In the genomic region with DNA sequence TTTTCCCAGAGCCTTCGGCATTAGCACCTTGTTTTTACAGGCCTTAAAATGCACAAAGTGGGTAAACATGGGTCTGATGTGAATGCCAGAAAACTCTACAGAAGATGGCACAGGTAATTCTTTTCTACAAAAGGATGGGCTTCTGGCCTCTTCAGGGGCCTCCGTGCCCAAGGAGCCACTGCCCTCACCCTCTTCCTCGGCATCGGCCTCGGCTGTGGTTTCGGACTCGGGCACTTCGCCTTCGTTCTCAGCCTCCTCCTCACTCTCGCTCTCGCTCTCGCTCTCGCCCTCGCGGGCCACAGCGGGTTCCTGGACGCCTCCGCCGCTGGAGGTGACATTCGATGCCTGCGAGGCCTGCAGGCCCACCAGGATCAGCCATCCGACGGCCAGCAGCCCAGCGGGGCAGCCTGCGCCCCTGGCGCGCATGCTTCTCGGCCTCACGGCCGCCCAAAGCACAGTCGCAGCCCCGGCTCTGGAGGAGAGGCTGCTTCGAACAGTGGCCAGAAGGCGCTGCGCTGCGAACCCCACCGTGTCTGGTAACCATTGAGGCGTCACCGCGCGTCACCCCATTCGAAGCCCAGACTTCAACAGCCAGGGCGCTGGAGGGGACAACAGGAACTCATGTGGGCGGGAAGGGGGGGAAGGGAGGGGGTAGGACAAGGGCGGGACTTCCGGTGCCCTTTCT, we compare ENCODE assay signal across 9 mouse cellular contexts. TPM values are rescaled to one million over a fixed set of nuclear protein-coding genes. Genes with fewer than 3 reads are reported as not detected.
A peak's percentile ranks its signal among the peaks of the same experiment; 100 is the strongest.
DNase-seq lines count a peak whose midpoint lies in the region; ATAC-seq lines count a peak whose summit lies in the region.
"Had no signal": no experiment of that assay in that cellular context is flagged by ENCODE, and none has a peak within 500 bp of the region (broad histone marks: within the 10 kb centered on the region; RNA-seq: fewer than 3 reads in every experiment).

A gene (minus strand): TSS at position 621 of the 685 bp plus-strand sequence.

- ATAC-seq in heart, embryonic 11.5 days (replicated peaks; ENCODE audit: insufficient number of reproducible peaks, low FRiP score, low TSS enrichment) = no peak
- ATAC-seq in forebrain, embryonic 12.5 days (ENCODE audit: low FRiP score) = no peak

- no peaks in the 10 kb centered on the region for H3K9me3 ChIP-seq in heart, embryonic 11.5 days (replicated peaks; ENCODE audit: control insufficient read depth, low read length)
- H3K9me3 ChIP-seq in forebrain, embryonic 12.5 days = no peaks in the 10 kb centered on the region

- H3K27me3 ChIP-seq in heart, embryonic 11.5 days (ENCODE audit: control insufficient read depth, insufficient read depth, low read length) = no peaks in the 10 kb centered on the region
- no peaks in the 10 kb centered on the region for H3K27me3 ChIP-seq in forebrain, embryonic 12.5 days

- WGBS in heart, embryonic 11.5 days (ENCODE audit: insufficient replicate concordance) = 40% methylated on average over 46 of the region's 46 CpGs
- 46% methylated on average over 44 of the region's 46 CpGs for WGBS in forebrain, embryonic 12.5 days

- peak within 1 kb of the TSS; percentile 22; the same call in 1 of the 2 replicates for H3K4me3 ChIP-seq in heart, embryonic 11.5 days (ENCODE audit: low read depth, low read length)
- H3K4me3 ChIP-seq in forebrain, embryonic 12.5 days (replicated peaks) = peak within 1 kb of the TSS; percentile 29
- H3K4me3 ChIP-seq: heart, adult 2 months had no signal

- DNase-seq in heart, adult 9 months (ENCODE audit: low spot score in 2 of 2) = no peak
- peak; percentile 8 for DNase-seq in brain, adult 2 months (ENCODE audit: low read depth, low spot score)
- DNase-seq in kidney, postnatal 10 days = peak; percentile 12
- peak; percentile 34 for DNase-seq in naive thymus-derived CD4-positive, alpha-beta T cell, adult 2 months (ENCODE audit: low read depth)
- DNase-seq in urinary bladder, adult 2 months (ENCODE audit: low spot score) = no peak
- DNase-seq in T-cell, adult 2 months (ENCODE audit: low spot score) = no peak

- H3K4me1 ChIP-seq in heart, embryonic 11.5 days (ENCODE audit: control insufficient read depth, insufficient read depth, low read length) = no peaks in the 10 kb centered on the region
- no peaks in the 10 kb centered on the region for H3K4me1 ChIP-seq in forebrain, embryonic 12.5 days

- H3K27ac ChIP-seq in heart, embryonic 11.5 days (ENCODE audit: low read depth, low read length) = no peak within 1 kb of the TSS
- no peak within 1 kb of the TSS for H3K27ac ChIP-seq in forebrain, embryonic 12.5 days
- H3K27ac ChIP-seq: heart, adult 2 months had no signal

- no peaks in the 10 kb centered on the region for H3K36me3 ChIP-seq in heart, embryonic 11.5 days (ENCODE audit: control insufficient read depth, insufficient read depth, low read length)
- no peaks in the 10 kb centered on the region for H3K36me3 ChIP-seq in forebrain, embryonic 12.5 days (replicated peaks)

- peak within 1 kb of the TSS; percentile 59 for H3K4me2 ChIP-seq in heart, embryonic 11.5 days
- peak within 1 kb of the TSS; percentile 56 for H3K4me2 ChIP-seq in forebrain, embryonic 12.5 days

- H3K9ac ChIP-seq in heart, embryonic 11.5 days (ENCODE audit: low read depth, low read length) = peak within 1 kb of the TSS; percentile 61
- H3K9ac ChIP-seq in forebrain, embryonic 12.5 days = no peak within 1 kb of the TSS

RNA-seq across cellular contexts. Expression of the gene that starts here (rescaled TPM):
- 1.9 and 2.4 TPM in 2 replicates for polyA plus RNA-seq in heart, embryonic 11.5 days (2014; fragmentation: Nextera tagmentation; extraction: Ambion mirVana)
- 1.2 and 1.6 TPM in 2 replicates for polyA plus RNA-seq in forebrain, embryonic 12.5 days (2016; fragmentation: Nextera tagmentation; extraction: Ambion mirVana)
- 0.19 and 0.54 TPM in 2 replicates for polyA plus RNA-seq in urinary bladder, adult 2 months (2012; rRNA removed)

Comparison
In these comparisons a context has a peak if more than half of its experiments do, and no peak if none do; other contexts are left out.
1. DNase-seq: peak in brain, adult 2 months (single experiment), kidney, postnatal 10 days (single experiment) and naive thymus-derived CD4-positive, alpha-beta T cell, adult 2 months (single experiment); none in heart, adult 9 months (0 of 2), urinary bladder, adult 2 months (single experiment) and T-cell, adult 2 months (single experiment).